Mouse (Mus musculus): ENCODE results near the gene Prom2. TPM values are rescaled to one million over a fixed set of nuclear protein-coding genes. Genes with fewer than 3 reads are reported as not detected.
A peak's percentile ranks its signal among the peaks of the same experiment; 100 is the strongest.

Gene Prom2
- polyA plus RNA-seq, 2 experiments, result 9.3 to 10.6 TPM

DNA sequence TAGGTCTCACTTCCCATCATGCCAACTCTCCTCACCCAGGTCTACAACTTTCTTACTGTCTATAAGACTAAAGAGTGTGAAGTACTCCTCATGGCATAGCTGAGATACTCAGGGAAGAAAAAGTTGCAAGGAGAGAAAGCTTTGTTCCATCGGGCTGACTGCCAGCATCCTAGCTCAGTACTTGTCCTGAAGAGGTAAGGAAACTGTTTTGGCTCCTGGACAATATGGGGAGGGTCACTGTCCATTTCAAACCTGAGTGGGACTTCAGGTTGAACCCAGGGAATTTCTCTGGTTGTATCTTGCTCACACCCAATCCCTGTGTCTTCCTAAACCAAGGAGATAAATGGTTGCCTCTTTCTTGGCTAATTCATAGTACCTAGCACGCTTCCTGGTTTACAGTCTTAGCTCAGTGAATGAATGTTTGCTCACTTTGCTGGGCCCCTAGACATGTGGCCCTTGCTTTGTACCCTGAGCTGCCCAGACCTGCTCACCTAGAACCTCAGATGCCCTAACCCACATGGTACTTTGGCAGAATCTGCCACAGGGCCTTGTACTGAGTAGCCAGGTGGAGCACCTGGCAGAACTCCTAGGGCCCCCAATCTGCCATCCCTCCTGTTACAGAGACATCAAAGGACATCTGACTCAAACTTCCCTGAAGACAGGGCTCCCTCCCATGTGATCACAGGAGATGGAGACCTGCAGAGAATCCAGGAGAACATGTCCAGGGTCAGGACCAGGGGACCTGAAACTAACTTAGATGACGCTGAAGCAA is 16.1 kb downstream of the Prom2 start:
- no peak for DNase-seq (ENCODE audit: low spot score)

DNA sequence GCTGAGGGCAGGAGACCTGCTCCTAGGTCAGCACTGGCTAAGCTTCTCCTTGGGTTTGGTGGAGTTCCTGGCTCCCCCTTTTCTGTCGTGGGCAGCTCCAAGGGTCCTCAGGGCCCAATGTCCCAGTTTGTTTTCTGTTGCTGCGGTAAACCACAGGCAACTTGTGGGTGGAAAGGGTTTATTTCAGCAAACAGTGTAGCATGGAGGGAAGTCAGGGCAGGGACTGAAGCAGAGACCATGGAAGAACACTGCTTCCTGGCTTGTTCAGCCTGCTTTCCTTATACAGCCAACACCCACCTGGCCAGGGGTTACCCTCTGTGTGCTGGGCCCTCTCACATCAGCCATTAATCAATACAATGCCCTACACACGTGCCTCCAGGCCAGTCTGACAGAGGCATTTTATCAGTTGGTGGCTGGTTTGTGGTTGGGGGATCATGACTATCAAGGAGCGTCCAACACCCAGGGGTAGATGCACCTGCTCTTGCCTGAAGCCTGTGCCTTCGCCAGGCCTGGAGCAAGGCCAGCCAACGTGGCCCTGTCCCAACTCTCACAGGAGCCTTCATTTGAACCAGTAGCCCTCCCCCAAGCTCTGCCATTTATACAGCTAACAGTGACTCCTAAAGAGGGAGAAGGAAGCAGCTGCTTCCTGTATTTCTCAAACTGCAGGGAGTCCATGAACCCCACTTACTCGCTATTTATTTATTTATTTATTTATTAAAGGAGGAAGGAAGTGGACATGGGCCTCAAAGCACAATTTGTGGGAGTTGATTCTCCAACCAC is 17.1 kb downstream of the Prom2 start:
- no peak for DNase-seq (ENCODE audit: low spot score)
- Histone ChIP-seq H3K27ac (replicated peaks; ENCODE audit: low read depth, low read length) (no peak overlapping the region), H3K4me2 (replicated peaks; ENCODE audit: low read depth, low read length, severe bottlenecking) (no peak overlapping the region), H3K9ac (ENCODE audit: low read depth, low read length, severe bottlenecking) (no peak overlapping the region), H3K4me1 (ENCODE audit: control insufficient read depth, insufficient read depth, low read length) (peaks cover 15% of the 10 kb centered on the region; the same call in 1 of the 2 replicates), H3K9me3 (ENCODE audit: control insufficient read depth, low read length) (no peaks in the 10 kb centered on the region), H3K36me3 (ENCODE audit: control insufficient read depth, insufficient read depth, low read length) (no peaks in the 10 kb centered on the region), H3K4me3 (replicated peaks; ENCODE audit: low read length) (no peak overlapping the region), H3K27me3 (ENCODE audit: control insufficient read depth, insufficient read depth, low read length) (no peaks in the 10 kb centered on the region)
- ATAC-seq (ENCODE audit: low FRiP score, low read depth), result no peak
- no peak for TF ChIP-seq POLR2A (IDR thresholded peaks at IDR 0.05; ENCODE audit: borderline replicate concordance, extremely low read depth, insufficient read depth, insufficient read length)
- 55% methylated on average over 7 of the region's 7 CpGs for WGBS

More for the DNA sequence above, 16.1 kb downstream of the Prom2 start:
- Histone ChIP-seq H3K4me2 (replicated peaks; ENCODE audit: low read depth, low read length, severe bottlenecking) (no peak overlapping the region), H3K9me3 (ENCODE audit: control insufficient read depth, low read length) (no peaks in the 10 kb centered on the region), H3K9ac (ENCODE audit: low read depth, low read length, severe bottlenecking) (no peak overlapping the region), H3K4me3 (replicated peaks; ENCODE audit: low read length) (no peak overlapping the region), H3K36me3 (ENCODE audit: control insufficient read depth, insufficient read depth, low read length) (no peaks in the 10 kb centered on the region), H3K27me3 (ENCODE audit: control insufficient read depth, insufficient read depth, low read length) (no peaks in the 10 kb centered on the region), H3K27ac (replicated peaks; ENCODE audit: low read depth, low read length) (no peak overlapping the region), H3K4me1 (ENCODE audit: control insufficient read depth, insufficient read depth, low read length) (peaks cover 15% of the 10 kb centered on the region; the same call in 1 of the 2 replicates)
- TF ChIP-seq POLR2A (IDR thresholded peaks at IDR 0.05; ENCODE audit: borderline replicate concordance, extremely low read depth, insufficient read depth, insufficient read length), result no peak
- no peak for ATAC-seq (ENCODE audit: low FRiP score, low read depth)
- WGBS, result 75% methylated on average over 3 of the region's 3 CpGs

DNA sequence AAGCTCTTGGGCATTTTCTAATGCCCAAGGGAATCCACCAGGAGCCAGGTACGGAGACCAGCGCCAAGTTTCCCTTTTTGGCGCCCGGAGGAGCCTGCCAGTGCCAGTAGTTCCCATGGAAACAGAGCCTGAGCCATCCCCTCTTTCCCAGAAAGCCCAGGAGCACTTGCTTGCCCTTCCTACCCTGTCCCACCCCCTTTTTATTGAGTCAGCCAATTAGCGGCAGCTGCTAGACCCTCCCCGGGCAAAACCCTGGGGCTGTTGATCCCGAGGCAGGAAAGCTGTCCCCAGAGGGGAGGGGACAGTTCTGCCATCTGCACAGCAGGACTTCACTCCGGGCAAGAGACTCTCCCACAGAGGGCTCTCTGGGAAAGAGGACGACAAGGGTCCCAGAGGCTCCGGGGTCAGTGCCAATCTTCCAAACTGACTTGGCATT is 19.2 kb downstream of the Prom2 start, which contains the start of gene Kcnip3:
Kcnip3 (minus strand) TSS at position 89 of the 436 bp plus-strand sequence.
- WGBS, result 5% methylated on average over 10 of the region's 10 CpGs
- peak within 1 kb of the TSS; percentile 44 for H3K4me2 ChIP-seq (replicated peaks; ENCODE audit: low read depth, low read length, severe bottlenecking)
- H3K27me3 ChIP-seq (ENCODE audit: control insufficient read depth, insufficient read depth, low read length), result no peaks in the 10 kb centered on the region
- ATAC-seq (ENCODE audit: low FRiP score, low read depth) (no peak), DNase-seq (ENCODE audit: low spot score) (no peak)
- H3K9me3 ChIP-seq (ENCODE audit: control insufficient read depth, low read length), result no peaks in the 10 kb centered on the region
- 0 out of 2 replicates have a peak within 1 kb of the TSS, but pooled peaks have one; percentile 14 for H3K9ac ChIP-seq (ENCODE audit: low read depth, low read length, severe bottlenecking)
- peaks cover 15% of the 10 kb centered on the region; the same call in 1 of the 2 replicates for H3K4me1 ChIP-seq (ENCODE audit: control insufficient read depth, insufficient read depth, low read length)
- TF ChIP-seq POLR2A (IDR thresholded peaks at IDR 0.05; ENCODE audit: borderline replicate concordance, extremely low read depth, insufficient read depth, insufficient read length), result no peak
- no peak within 1 kb of the TSS for H3K27ac ChIP-seq (replicated peaks; ENCODE audit: low read depth, low read length)
- H3K36me3 ChIP-seq (ENCODE audit: control insufficient read depth, insufficient read depth, low read length), result no peaks in the 10 kb centered on the region
- H3K4me3 ChIP-seq (replicated peaks; ENCODE audit: low read length), result peak within 1 kb of the TSS; percentile 20

DNA sequence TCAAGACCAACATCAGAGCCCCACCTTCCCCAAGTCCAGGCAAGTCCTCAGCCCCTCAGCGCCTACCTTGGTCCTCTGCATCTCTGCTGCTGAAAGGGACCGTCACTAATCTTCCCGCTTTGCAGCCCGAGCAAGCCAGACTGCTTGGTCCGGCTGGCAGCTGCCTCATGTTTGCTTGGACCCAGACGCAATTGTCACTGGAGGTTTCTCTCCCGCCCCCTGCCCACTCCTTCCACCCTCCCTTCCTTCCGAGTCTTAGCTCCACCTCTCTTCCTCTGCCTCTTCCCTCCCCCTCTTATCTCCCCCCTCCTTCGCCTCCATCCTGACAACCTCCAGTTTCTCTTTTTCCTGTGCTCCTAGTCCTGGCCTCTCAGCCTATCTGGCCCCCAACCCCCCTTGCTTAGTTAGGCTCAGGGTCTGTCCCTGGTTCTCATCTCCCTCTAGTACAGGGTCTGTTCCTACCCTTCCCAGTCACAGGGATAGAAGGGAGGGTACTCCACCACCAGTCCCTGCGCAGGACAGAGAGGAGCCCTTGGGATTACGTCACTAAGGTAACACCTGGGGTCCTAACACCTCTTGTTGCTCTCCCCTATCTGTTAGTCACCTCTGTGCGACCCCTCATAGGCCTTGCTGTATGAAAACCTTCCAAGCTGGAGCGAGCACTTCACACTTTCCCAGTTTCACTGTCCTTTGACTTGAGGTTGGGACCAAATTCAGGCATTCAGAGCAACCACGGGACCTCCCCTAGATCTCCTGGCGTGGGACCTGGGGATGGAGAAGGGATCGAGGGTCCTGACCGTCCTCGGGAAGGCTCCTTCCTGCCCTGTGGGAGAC is 19.9 kb downstream of the Prom2 start:
- WGBS, result 4% methylated on average over 18 of the region's 18 CpGs
- peaks cover 15% of the 10 kb centered on the region; the same call in 1 of the 2 replicates for H3K4me1 ChIP-seq (ENCODE audit: control insufficient read depth, insufficient read depth, low read length)
- no peak for TF ChIP-seq POLR2A (IDR thresholded peaks at IDR 0.05; ENCODE audit: borderline replicate concordance, extremely low read depth, insufficient read depth, insufficient read length)
- peak overlapping the region; percentile 20 for H3K4me3 ChIP-seq (replicated peaks; ENCODE audit: low read length)
- ATAC-seq (ENCODE audit: low FRiP score, low read depth) (peak; percentile 30), DNase-seq (ENCODE audit: low spot score) (no peak)
- H3K36me3 ChIP-seq (ENCODE audit: control insufficient read depth, insufficient read depth, low read length), result no peaks in the 10 kb centered on the region
- H3K4me2 ChIP-seq (replicated peaks; ENCODE audit: low read depth, low read length, severe bottlenecking), result peak overlapping the region; percentile 44
- no peaks in the 10 kb centered on the region for H3K9me3 ChIP-seq (ENCODE audit: control insufficient read depth, low read length)
- 0 out of 2 replicates have a peak overlapping the region, but pooled peaks have one; percentile 14 for H3K9ac ChIP-seq (ENCODE audit: low read depth, low read length, severe bottlenecking)
- H3K27me3 ChIP-seq (ENCODE audit: control insufficient read depth, insufficient read depth, low read length), result no peaks in the 10 kb centered on the region
- no peak overlapping the region for H3K27ac ChIP-seq (replicated peaks; ENCODE audit: low read depth, low read length)

Measured in limb, embryonic 14.5 days (tissue).